In the genomic region with DNA sequence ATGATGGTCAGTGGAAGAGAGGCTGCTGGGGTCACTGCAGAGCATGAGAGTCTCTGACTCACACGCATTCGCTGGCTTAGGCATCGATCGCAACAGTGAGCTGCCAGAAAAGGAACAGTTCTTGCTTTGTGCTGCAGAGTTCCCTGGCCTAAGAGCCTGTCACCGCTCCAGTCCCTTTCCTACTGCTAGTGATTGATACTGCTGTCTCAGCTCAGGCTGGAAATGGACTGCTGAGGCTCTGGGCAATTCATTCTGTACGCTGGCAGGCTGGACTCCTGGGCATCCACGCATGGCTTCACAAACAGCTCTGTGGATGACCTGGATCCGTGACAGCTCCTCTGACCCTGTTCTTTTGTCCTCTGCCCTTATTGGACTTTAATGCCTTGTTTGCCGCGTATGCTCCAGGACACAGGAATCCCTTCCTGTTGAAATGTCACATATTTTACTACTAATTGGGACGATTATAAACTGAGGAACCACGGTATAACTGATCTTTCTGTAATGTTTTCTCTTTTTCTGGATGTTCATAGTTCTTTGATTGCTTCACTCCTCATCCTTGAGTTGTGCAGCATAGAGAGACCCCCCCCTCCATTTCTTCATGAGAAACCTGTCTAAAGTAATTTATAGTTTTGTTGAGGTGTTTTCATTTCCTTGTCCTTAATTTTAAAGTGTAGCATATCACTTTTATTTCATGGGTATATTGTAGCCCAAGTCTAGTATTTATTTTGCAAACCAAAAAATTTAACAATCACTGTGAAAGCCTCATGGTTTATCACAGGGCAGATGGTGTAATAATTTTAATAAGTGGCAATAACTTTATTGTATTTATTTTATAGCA, we compare ENCODE assay signal across 8 mouse cellular contexts.
DNase-seq lines count a peak whose midpoint lies in the region; ATAC-seq lines count a peak whose summit lies in the region.

No protein-coding gene starts in this region.

- no peak overlapping the region for H3K4me3 ChIP-seq in hindbrain, embryonic 16.5 days (ENCODE audit: low read length)
- H3K4me3 ChIP-seq in midbrain, embryonic 12.5 days = no peak overlapping the region

- peak overlapping the region; percentile 19; the same call in 1 of the 2 replicates for H3K27ac ChIP-seq in hindbrain, embryonic 16.5 days (ENCODE audit: low read depth, low read length)
- H3K27ac ChIP-seq in midbrain, embryonic 12.5 days (replicated peaks) = no peak overlapping the region

- H3K9ac ChIP-seq in hindbrain, embryonic 16.5 days (ENCODE audit: low read depth, low read length) = peak overlapping the region; percentile 20; the same call in 1 of the 2 replicates
- no peak overlapping the region for H3K9ac ChIP-seq in midbrain, embryonic 12.5 days (replicated peaks)

- ATAC-seq in hindbrain, embryonic 16.5 days = peak; percentile 97
- ATAC-seq in midbrain, embryonic 12.5 days (ENCODE audit: low FRiP score, low read depth) = peak; percentile 52; the same call in 1 of the 2 replicates

- H3K27me3 ChIP-seq in hindbrain, embryonic 16.5 days (replicated peaks; ENCODE audit: control insufficient read depth, insufficient read depth, low read length) = no peaks in the 10 kb centered on the region
- no peaks in the 10 kb centered on the region for H3K27me3 ChIP-seq in midbrain, embryonic 12.5 days

- peak; percentile 56 for DNase-seq in adrenal gland, postnatal 25 days
- peak; percentile 81 for DNase-seq in embryo, embryonic 10 days (ENCODE audit: low spot score)
- peak; percentile 65 for DNase-seq in gastrocnemius, postnatal 10 days
- peak; percentile 60 to 71 for DNase-seq in layer of hippocampus, postnatal 36 days
- peak; percentile 83 for DNase-seq in skeletal muscle tissue, adult 2 months (ENCODE audit: low read depth, low spot score)
- DNase-seq in spleen, postnatal 14 days (ENCODE audit: low spot score in 2 of 2) = no peak

- H3K9me3 ChIP-seq in hindbrain, embryonic 16.5 days (ENCODE audit: control insufficient read depth, low read length) = no peaks in the 10 kb centered on the region
- H3K9me3 ChIP-seq in midbrain, embryonic 12.5 days = no peaks in the 10 kb centered on the region

- WGBS in hindbrain, embryonic 16.5 days = 13% methylated on average over 12 of the region's 12 CpGs
- 19% methylated on average over 12 of the region's 12 CpGs for WGBS in midbrain, embryonic 12.5 days

- no peaks in the 10 kb centered on the region for H3K36me3 ChIP-seq in hindbrain, embryonic 16.5 days (ENCODE audit: control insufficient read depth, insufficient read depth, low read length)
- no peaks in the 10 kb centered on the region for H3K36me3 ChIP-seq in midbrain, embryonic 12.5 days

- H3K4me2 ChIP-seq in hindbrain, embryonic 16.5 days (ENCODE audit: low read length) = peak overlapping the region; percentile 13
- peak overlapping the region; percentile 8; the same call in 1 of the 2 replicates for H3K4me2 ChIP-seq in midbrain, embryonic 12.5 days (replicated peaks)

- peaks cover 11% of the 10 kb centered on the region for H3K4me1 ChIP-seq in hindbrain, embryonic 16.5 days (ENCODE audit: control insufficient read depth, insufficient read depth, low read depth, low read length)
- H3K4me1 ChIP-seq in midbrain, embryonic 12.5 days = peaks cover 7% of the 10 kb centered on the region

Comparison
In these comparisons a context has a peak if more than half of its experiments do, and no peak if none do; other contexts are left out.
1. DNase-seq: peak in adrenal gland, postnatal 25 days (single experiment), embryo, embryonic 10 days (single experiment), gastrocnemius, postnatal 10 days (single experiment), layer of hippocampus, postnatal 36 days (2 of 2) and skeletal muscle tissue, adult 2 months (single experiment); none in spleen, postnatal 14 days (0 of 2).